Mouse (Mus musculus) erythroblast, embryonic 14.5 days (primary cell): ENCODE results near the gene Rptor. TPM values are rescaled to one million over a fixed set of nuclear protein-coding genes. Genes with fewer than 3 reads are reported as not detected.

ENCODE experiments used
- H3K27me3 ChIP-seq: 2 replicates; pipeline ENCODE4 v1.6.1; 2012; ENCODE audit warnings: inconsistent platforms; ENCODE audit not compliant: control insufficient read depth
- H3K36me3 ChIP-seq: 2 replicates; pipeline ENCODE4 v1.6.1; 2012; ENCODE audit warnings: mild to moderate bottlenecking, inconsistent platforms; ENCODE audit not compliant: control insufficient read depth
- H3K4me1 ChIP-seq: 2 replicates; pipeline ENCODE4 v1.6.1; 2012; ENCODE audit warnings: inconsistent platforms; ENCODE audit not compliant: control insufficient read depth
- H3K4me3 ChIP-seq: replicated peaks from 2 replicates; pipeline ENCODE3; 2012; ENCODE audit warnings: moderate library complexity, mild to moderate bottlenecking, inconsistent platforms
- H3K9me3 ChIP-seq: 2 replicates; pipeline ENCODE4 v1.6.1; 2012; ENCODE audit warnings: low read length, inconsistent platforms, mixed read lengths; ENCODE audit not compliant: control insufficient read depth
- GATA1 ChIP-seq: IDR thresholded peaks from 2 replicates; pipeline ENCODE4 v1.6.1; 2012; ENCODE audit warnings: low read length, inconsistent platforms, mixed read lengths
- TAL1 ChIP-seq: IDR thresholded peaks from 3 replicates; pipeline ENCODE4 v1.6.1; 2012; ENCODE audit warnings: low read length, inconsistent platforms, mixed read lengths
- polyA plus RNA-seq: library from polyadenylated mRNA; stranded (reverse); fragments of >175 nt; gene quantifications from 2 replicates; pipeline ENCODE4 v1.2.3, GENCODE M21; 2012

Gene Rptor
- polyA plus RNA-seq, 1 experiment = 1.5 TPM

- peaks cover 40% of the 10 kb centered on the region for H3K36me3 ChIP-seq
- no peak overlapping the region for H3K4me3 ChIP-seq
- no peaks in the 10 kb centered on the region for H3K4me1 ChIP-seq
- H3K9me3 ChIP-seq = no peaks in the 10 kb centered on the region
- no peaks in the 10 kb centered on the region for H3K27me3 ChIP-seq
- TF ChIP-seq TAL1 (no peak), GATA1 (no peak)
Observed at GRCm38 (mm10) chr11:119796846-119797245, 194.1 kb downstream of the Rptor start.

DNA sequence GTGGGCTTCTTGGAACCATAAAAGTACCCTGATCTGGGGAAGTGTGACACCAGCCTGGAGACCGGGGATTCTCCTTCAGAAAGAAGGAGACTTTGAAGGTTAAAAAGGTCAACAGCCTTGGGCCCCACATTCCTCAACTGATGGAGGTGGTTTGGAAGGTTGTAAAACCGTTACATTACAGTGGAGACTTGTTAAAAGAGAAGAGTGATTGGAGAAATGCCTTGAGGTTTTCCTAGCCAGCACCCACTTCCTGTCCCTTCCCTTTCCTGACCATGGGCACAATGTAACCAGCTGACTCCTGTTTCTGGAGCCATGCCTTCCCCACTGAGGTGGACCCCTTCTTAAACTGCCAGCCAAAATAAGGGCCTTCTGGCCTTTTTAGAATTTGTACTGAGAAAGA lies 196.8 kb downstream of the Rptor start:
- TF ChIP-seq GATA1 (no peak), TAL1 (no peak)
- Histone ChIP-seq H3K27me3 (no peaks in the 10 kb centered on the region), H3K4me1 (no peaks in the 10 kb centered on the region), H3K36me3 (peaks cover 51% of the 10 kb centered on the region), H3K4me3 (no peak overlapping the region), H3K9me3 (no peaks in the 10 kb centered on the region)

DNA sequence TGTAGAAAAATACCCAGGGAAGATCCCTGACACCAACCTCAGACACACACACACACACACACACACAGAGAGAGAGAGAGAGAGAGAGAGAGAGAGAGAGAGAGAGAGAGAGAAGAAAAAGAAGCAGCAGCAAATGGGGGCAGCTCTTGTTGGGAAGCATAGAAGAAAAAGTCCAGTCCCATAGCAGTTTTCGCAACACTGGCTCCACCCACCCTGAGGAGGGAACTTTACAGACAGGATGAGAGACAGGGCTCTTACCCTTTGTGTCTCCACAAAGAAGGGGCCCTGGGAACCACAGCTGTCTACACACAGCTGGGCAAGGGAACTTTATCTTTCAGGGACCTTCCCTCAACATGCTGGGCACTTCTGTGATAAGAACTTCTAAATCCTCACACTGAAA lies 199.2 kb downstream of the Rptor start:
- no peaks in the 10 kb centered on the region for H3K27me3 ChIP-seq
- H3K4me3 ChIP-seq = no peak overlapping the region
- peaks cover 67% of the 10 kb centered on the region for H3K36me3 ChIP-seq
- no peaks in the 10 kb centered on the region for H3K9me3 ChIP-seq
- TF ChIP-seq GATA1 (no peak), TAL1 (no peak)
- no peaks in the 10 kb centered on the region for H3K4me1 ChIP-seq

GRCm38 (mm10) chr11:119802947-119803346 lies 200.2 kb downstream of the Rptor start:
- no peaks in the 10 kb centered on the region for H3K9me3 ChIP-seq
- no peak for TF ChIP-seq GATA1
- TF ChIP-seq TAL1 = no peak
- no peaks in the 10 kb centered on the region for H3K27me3 ChIP-seq
- no peaks in the 10 kb centered on the region for H3K4me1 ChIP-seq
- H3K36me3 ChIP-seq = peaks cover 73% of the 10 kb centered on the region
- H3K4me3 ChIP-seq = no peak overlapping the region

DNA sequence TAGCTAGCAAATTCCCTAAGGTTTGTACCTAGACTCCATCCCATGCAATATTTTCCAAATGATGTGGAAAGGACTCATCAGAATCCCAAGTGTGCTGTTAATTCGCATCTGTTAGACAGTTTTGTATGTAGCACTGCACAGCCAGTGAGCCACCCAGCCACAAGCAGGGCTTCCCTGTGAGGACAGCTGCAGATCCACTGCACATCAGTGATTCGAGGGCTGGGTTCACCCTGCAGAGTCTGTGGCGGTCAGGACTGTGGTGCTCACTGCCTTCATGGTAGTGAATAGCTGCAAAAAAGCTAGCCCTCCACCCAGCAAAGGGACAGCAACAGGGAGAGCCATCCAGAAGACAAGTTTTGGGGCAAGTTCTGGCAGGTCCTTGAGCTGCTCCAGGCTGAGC lies 201.7 kb downstream of the Rptor start:
- TF ChIP-seq TAL1 = no peak
- TF ChIP-seq GATA1 = no peak
- no peaks in the 10 kb centered on the region for H3K4me1 ChIP-seq
- H3K36me3 ChIP-seq = peaks cover 74% of the 10 kb centered on the region
- H3K4me3 ChIP-seq = no peak overlapping the region
- H3K9me3 ChIP-seq = no peaks in the 10 kb centered on the region
- no peaks in the 10 kb centered on the region for H3K27me3 ChIP-seq

DNA sequence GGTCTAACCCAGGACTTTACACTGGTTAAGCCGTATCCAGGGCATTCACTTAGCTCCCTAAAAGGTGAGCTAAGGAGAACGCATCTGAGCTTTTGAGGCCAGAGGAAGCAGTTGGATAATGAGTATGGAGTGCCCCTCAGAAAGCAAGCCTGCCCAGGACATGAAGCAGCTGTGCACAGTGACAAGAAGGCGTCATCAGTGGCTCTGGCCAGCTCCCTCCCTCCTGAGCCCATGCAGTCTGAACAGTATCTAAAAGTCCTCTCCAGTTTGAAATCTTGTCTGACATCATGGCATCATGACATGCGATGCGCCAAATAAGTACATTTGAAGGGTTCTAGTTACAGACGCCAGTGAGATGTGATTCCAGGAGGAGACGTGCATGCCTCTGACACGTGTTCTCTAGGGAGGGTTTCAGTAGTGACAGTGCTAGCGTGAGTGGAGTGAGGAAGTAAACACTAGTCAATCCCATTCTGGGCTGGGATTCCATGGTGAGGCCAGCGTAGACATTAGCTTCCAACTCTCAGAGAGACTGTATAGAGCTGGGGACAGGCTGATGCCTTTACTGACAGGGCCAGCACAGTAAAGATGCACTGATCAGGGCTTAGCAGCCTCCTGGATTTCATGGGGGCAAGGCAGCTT lies 202.5 kb downstream of the Rptor start:
- Histone ChIP-seq H3K36me3 (peaks cover 76% of the 10 kb centered on the region), H3K4me1 (no peaks in the 10 kb centered on the region), H3K4me3 (no peak overlapping the region), H3K9me3 (no peaks in the 10 kb centered on the region), H3K27me3 (no peaks in the 10 kb centered on the region)
- TF ChIP-seq TAL1 = no peak
- no peak for TF ChIP-seq GATA1

DNA sequence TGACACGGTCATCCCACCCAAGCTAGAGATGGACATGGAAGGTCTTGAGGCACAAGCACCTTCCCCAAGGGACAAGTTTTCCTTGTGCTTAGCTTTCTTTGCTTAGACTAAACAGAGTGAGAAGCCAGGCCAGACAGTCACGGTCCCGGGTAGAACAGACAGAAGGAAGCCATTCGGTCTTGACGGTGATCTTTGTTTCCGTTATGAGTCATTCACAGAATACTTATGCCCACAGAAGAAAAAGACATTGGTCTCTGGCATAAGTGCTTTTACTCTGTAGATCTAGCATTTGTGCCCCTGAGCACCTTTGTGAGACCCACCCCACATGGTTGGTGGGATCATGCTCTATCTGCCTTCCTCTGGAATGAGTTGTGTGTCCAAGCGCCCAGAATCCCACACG lies 203.8 kb downstream of the Rptor start:
- no peaks in the 10 kb centered on the region for H3K4me1 ChIP-seq
- no peak overlapping the region for H3K4me3 ChIP-seq
- TF ChIP-seq TAL1 = no peak
- no peak for TF ChIP-seq GATA1
- no peaks in the 10 kb centered on the region for H3K27me3 ChIP-seq
- H3K36me3 ChIP-seq = peaks cover 84% of the 10 kb centered on the region
- H3K9me3 ChIP-seq = no peaks in the 10 kb centered on the region

DNA sequence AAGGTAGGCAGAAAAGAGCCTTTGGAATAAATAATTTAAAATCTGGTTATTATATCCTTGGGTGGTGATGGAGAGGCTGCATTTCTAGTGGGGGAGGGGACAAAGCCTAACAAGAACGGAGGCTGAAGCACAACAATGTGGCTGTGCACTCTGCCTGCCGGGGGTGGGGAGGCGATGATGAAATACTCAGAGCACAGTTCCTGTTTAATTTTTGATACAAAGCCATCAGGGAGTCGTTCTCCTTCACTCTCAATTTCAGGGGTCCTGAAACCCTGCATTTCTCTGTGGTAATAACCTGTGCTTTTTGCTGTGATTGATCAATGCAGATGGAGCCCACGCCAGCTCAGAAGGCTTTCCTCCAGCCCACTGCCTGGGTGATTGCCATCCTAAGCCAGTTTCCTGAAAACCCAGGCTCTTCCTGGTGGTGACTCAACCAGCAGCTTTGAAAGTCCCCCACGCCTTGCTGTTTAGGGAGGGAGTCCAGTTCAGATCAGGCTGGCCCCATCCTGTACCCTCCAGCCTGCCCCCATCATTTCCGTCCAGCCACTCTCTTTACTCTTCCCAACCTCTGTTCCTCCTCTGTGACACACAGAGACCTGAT lies 204.8 kb downstream of the Rptor start:
- no peak for TF ChIP-seq TAL1
- no peak for TF ChIP-seq GATA1

GRCm38 (mm10) chr11:119808647-119809280 lies 206.1 kb downstream of the Rptor start:
- Histone ChIP-seq H3K4me1 (no peaks in the 10 kb centered on the region; the same call in 1 of the 2 replicates), H3K4me3 (no peak overlapping the region), H3K9me3 (no peaks in the 10 kb centered on the region), H3K36me3 (peaks cover 87% of the 10 kb centered on the region), H3K27me3 (no peaks in the 10 kb centered on the region)
- no peak for TF ChIP-seq TAL1
- no peak for TF ChIP-seq GATA1

More for the DNA sequence above, 204.8 kb downstream of the Rptor start:
- H3K27me3 ChIP-seq = no peaks in the 10 kb centered on the region
- no peaks in the 10 kb centered on the region for H3K9me3 ChIP-seq
- no peaks in the 10 kb centered on the region for H3K4me1 ChIP-seq
- no peak overlapping the region for H3K4me3 ChIP-seq
- H3K36me3 ChIP-seq = peaks cover 89% of the 10 kb centered on the region
